Mouse (Mus musculus): ENCODE data around the gene Bmf. TPM values are rescaled to one million over a fixed set of nuclear protein-coding genes. Genes with fewer than 3 reads are reported as not detected.

The Bmf gene
- polyA plus RNA-seq, 1 experiment from 2014 or later: 1.5 TPM

GRCm38 (mm10) chr2:118546798-118547165 is 2.7 kb downstream of the Bmf start:
- peaks cover 10% of the 10 kb centered on the region; the same call in 1 of the 2 replicates for H3K27me3 ChIP-seq (replicated peaks; ENCODE audit: control insufficient read depth, insufficient read depth, low read length)
- H3K4me1 ChIP-seq (replicated peaks; ENCODE audit: control insufficient read depth, insufficient read depth, low read length): peaks cover 54% of the 10 kb centered on the region
- H3K27ac ChIP-seq (ENCODE audit: low read length): no peak overlapping the region
- H3K4me2 ChIP-seq (ENCODE audit: low read length): no peak overlapping the region
- whole genome bisulfite sequencing: 47% methylated on average over 3 of the region's 3 CpGs
- no peak overlapping the region for H3K4me3 ChIP-seq (replicated peaks; ENCODE audit: low read length)
- H3K9ac ChIP-seq (replicated peaks; ENCODE audit: low read depth, low read length): no peak overlapping the region
- no peaks in the 10 kb centered on the region for H3K36me3 ChIP-seq (ENCODE audit: control insufficient read depth, insufficient read depth)
- no peaks in the 10 kb centered on the region; the same call in 1 of the 2 replicates for H3K9me3 ChIP-seq (ENCODE audit: control insufficient read depth, low read length)
- ATAC-seq: no peak

GRCm38 (mm10) chr2:118546104-118546797 is 3.2 kb downstream of the Bmf start:
- Histone ChIP-seq H3K9me3 (ENCODE audit: control insufficient read depth, low read length) (no peaks in the 10 kb centered on the region), H3K4me3 (replicated peaks; ENCODE audit: low read length) (no peak overlapping the region), H3K4me1 (replicated peaks; ENCODE audit: control insufficient read depth, insufficient read depth, low read length) (peaks cover 54% of the 10 kb centered on the region), H3K27ac (ENCODE audit: low read length) (no peak overlapping the region; the same call in 1 of the 2 replicates), H3K9ac (replicated peaks; ENCODE audit: low read depth, low read length) (peak overlapping the region; percentile 37; the same call in 1 of the 2 replicates), H3K36me3 (ENCODE audit: control insufficient read depth, insufficient read depth) (no peaks in the 10 kb centered on the region), H3K4me2 (ENCODE audit: low read length) (no peak overlapping the region), H3K27me3 (replicated peaks; ENCODE audit: control insufficient read depth, insufficient read depth, low read length) (peaks cover 10% of the 10 kb centered on the region; the same call in 1 of the 2 replicates)
- ATAC-seq: no peak
- WGBS: 29% methylated on average over 5 of the region's 5 CpGs

GRCm38 (mm10) chr2:118545242-118546103 is 4.0 kb downstream of the Bmf start:
- peaks cover 10% of the 10 kb centered on the region; the same call in 1 of the 2 replicates for H3K27me3 ChIP-seq (replicated peaks; ENCODE audit: control insufficient read depth, insufficient read depth, low read length)
- peaks cover 54% of the 10 kb centered on the region for H3K4me1 ChIP-seq (replicated peaks; ENCODE audit: control insufficient read depth, insufficient read depth, low read length)
- no peak overlapping the region for H3K4me2 ChIP-seq (ENCODE audit: low read length)
- WGBS: 18% methylated on average over 23 of the region's 23 CpGs
- no peaks in the 10 kb centered on the region for H3K36me3 ChIP-seq (ENCODE audit: control insufficient read depth, insufficient read depth)
- ATAC-seq: peak; percentile 41
- H3K4me3 ChIP-seq (replicated peaks; ENCODE audit: low read length): no peak overlapping the region
- peak overlapping the region; percentile 30; the same call in 1 of the 2 replicates for H3K27ac ChIP-seq (ENCODE audit: low read length)
- H3K9ac ChIP-seq (replicated peaks; ENCODE audit: low read depth, low read length): peak overlapping the region; percentile 37; the same call in 1 of the 2 replicates
- no peaks in the 10 kb centered on the region for H3K9me3 ChIP-seq (ENCODE audit: control insufficient read depth, low read length)

- peaks cover 54% of the 10 kb centered on the region for H3K4me1 ChIP-seq (replicated peaks; ENCODE audit: control insufficient read depth, insufficient read depth, low read length)
- H3K27me3 ChIP-seq (replicated peaks; ENCODE audit: control insufficient read depth, insufficient read depth, low read length): peaks cover 10% of the 10 kb centered on the region; the same call in 1 of the 2 replicates
- WGBS: 8% methylated on average over 23 of the region's 23 CpGs
- peak overlapping the region; percentile 65 for H3K27ac ChIP-seq (ENCODE audit: low read length)
- no peaks in the 10 kb centered on the region for H3K9me3 ChIP-seq (ENCODE audit: control insufficient read depth, low read length)
- no peaks in the 10 kb centered on the region for H3K36me3 ChIP-seq (ENCODE audit: control insufficient read depth, insufficient read depth)
- peak; percentile 80 for ATAC-seq
- H3K4me2 ChIP-seq (ENCODE audit: low read length): peak overlapping the region; percentile 62
- H3K9ac ChIP-seq (replicated peaks; ENCODE audit: low read depth, low read length): peak overlapping the region; percentile 63
- H3K4me3 ChIP-seq (replicated peaks; ENCODE audit: low read length): peak overlapping the region; percentile 38
These were observed 5.3 kb downstream of the Bmf start for GRCm38 (mm10) chr2:118543893-118544799.

GRCm38 (mm10) chr2:118542971-118543573 is 6.4 kb downstream of the Bmf start:
- Histone ChIP-seq H3K9me3 (ENCODE audit: control insufficient read depth, low read length) (no peaks in the 10 kb centered on the region), H3K27me3 (replicated peaks; ENCODE audit: control insufficient read depth, insufficient read depth, low read length) (peaks cover 3% of the 10 kb centered on the region; the same call in 1 of the 2 replicates), H3K4me2 (ENCODE audit: low read length) (no peak overlapping the region), H3K27ac (ENCODE audit: low read length) (no peak overlapping the region), H3K4me3 (replicated peaks; ENCODE audit: low read length) (no peak overlapping the region), H3K9ac (replicated peaks; ENCODE audit: low read depth, low read length) (no peak overlapping the region), H3K4me1 (replicated peaks; ENCODE audit: control insufficient read depth, insufficient read depth, low read length) (peaks cover 44% of the 10 kb centered on the region), H3K36me3 (ENCODE audit: control insufficient read depth, insufficient read depth) (no peaks in the 10 kb centered on the region)
- no peak for ATAC-seq
- 83% methylated on average over 1 of the region's 1 CpGs for WGBS

GRCm38 (mm10) chr2:118541716-118542115 is 7.8 kb downstream of the Bmf start:
- H3K9me3 ChIP-seq (ENCODE audit: control insufficient read depth, low read length): no peaks in the 10 kb centered on the region

GRCm38 (mm10) chr2:118540691-118541117 is 8.8 kb downstream of the Bmf start:
- H3K4me3 ChIP-seq (replicated peaks; ENCODE audit: low read length): no peak overlapping the region
- no peak overlapping the region for H3K4me2 ChIP-seq (ENCODE audit: low read length)
- no peak overlapping the region for H3K9ac ChIP-seq (replicated peaks; ENCODE audit: low read depth, low read length)
- no peak for ATAC-seq
- no peaks in the 10 kb centered on the region for H3K36me3 ChIP-seq (ENCODE audit: control insufficient read depth, insufficient read depth)
- 55% methylated on average over 6 of the region's 6 CpGs for WGBS
- peaks cover 32% of the 10 kb centered on the region for H3K4me1 ChIP-seq (replicated peaks; ENCODE audit: control insufficient read depth, insufficient read depth, low read length)
- H3K27me3 ChIP-seq (replicated peaks; ENCODE audit: control insufficient read depth, insufficient read depth, low read length): no peaks in the 10 kb centered on the region
- no peaks in the 10 kb centered on the region for H3K9me3 ChIP-seq (ENCODE audit: control insufficient read depth, low read length)
- H3K27ac ChIP-seq (ENCODE audit: low read length): no peak overlapping the region

More at GRCm38 (mm10) chr2:118541716-118542115, 7.8 kb downstream of the Bmf start:
- Histone ChIP-seq H3K36me3 (ENCODE audit: control insufficient read depth, insufficient read depth) (no peaks in the 10 kb centered on the region), H3K27ac (ENCODE audit: low read length) (no peak overlapping the region), H3K27me3 (replicated peaks; ENCODE audit: control insufficient read depth, insufficient read depth, low read length) (no peaks in the 10 kb centered on the region; the same call in 1 of the 2 replicates), H3K4me1 (replicated peaks; ENCODE audit: control insufficient read depth, insufficient read depth, low read length) (peaks cover 37% of the 10 kb centered on the region), H3K4me2 (ENCODE audit: low read length) (no peak overlapping the region), H3K4me3 (replicated peaks; ENCODE audit: low read length) (no peak overlapping the region), H3K9ac (replicated peaks; ENCODE audit: low read depth, low read length) (no peak overlapping the region)
- 86% methylated on average over 3 of the region's 3 CpGs for WGBS
- no peak for ATAC-seq

- Histone ChIP-seq H3K9ac (replicated peaks; ENCODE audit: low read depth, low read length) (no peak overlapping the region), H3K4me1 (replicated peaks; ENCODE audit: control insufficient read depth, insufficient read depth, low read length) (peaks cover 25% of the 10 kb centered on the region), H3K36me3 (ENCODE audit: control insufficient read depth, insufficient read depth) (no peaks in the 10 kb centered on the region), H3K27ac (ENCODE audit: low read length) (no peak overlapping the region), H3K4me3 (replicated peaks; ENCODE audit: low read length) (no peak overlapping the region), H3K4me2 (ENCODE audit: low read length) (no peak overlapping the region), H3K27me3 (replicated peaks; ENCODE audit: control insufficient read depth, insufficient read depth, low read length) (no peaks in the 10 kb centered on the region), H3K9me3 (ENCODE audit: control insufficient read depth, low read length) (no peaks in the 10 kb centered on the region)
- WGBS: 41% methylated on average over 9 of the region's 9 CpGs
- ATAC-seq: no peak
These were observed 9.5 kb downstream of the Bmf start for GRCm38 (mm10) chr2:118539881-118540516.

Data from forebrain, embryonic 16.5 days (tissue).